In the genomic region with DNA sequence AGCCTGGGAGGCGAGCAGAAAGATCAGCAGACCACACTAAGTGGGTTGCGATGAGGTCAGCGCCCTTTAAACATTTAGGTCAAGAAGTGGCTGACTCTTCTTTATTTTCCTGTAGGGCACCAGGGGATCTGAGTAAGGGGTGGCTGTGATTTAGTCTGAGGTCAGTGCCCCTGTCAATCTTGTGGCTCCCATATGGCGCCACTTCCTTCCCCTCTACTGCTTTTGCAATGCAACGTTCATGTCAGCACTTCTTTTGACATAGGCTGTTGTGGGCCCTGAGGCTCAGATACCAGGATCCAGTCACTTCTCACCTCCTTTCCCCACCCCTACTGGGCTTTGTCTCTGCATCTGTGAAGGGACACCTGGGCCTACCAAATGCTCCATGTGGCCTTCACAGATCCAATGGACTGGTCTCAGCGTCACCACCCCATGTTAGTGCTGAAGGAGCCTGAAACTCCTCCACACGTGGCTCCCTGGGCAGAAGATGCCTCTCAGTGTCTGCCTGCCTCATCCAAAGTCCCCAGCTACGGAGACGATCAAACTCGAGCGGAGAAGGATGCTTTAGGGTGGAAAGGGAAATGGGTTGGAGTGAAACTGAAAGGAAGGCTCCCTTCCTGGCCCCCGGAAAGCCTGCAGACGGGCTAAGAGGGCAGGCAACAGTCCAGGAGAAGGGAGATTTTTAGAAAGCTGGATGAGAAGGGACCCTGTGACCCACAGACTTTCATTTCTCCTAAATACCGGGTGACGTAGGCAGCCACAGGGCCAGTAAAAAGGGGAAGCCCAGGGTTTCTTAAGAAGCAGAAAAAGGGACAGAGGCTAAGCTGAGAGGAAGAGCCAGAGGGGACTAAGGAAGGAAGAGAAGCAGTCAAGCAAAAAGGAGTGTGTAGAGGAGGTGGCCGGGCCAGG, we compare ENCODE assay signal across 9 mouse cellular contexts. TPM values are rescaled to one million over a fixed set of nuclear protein-coding genes. Genes with fewer than 3 reads are reported as not detected.
DNase-seq lines count a peak whose midpoint lies in the region; ATAC-seq and TF ChIP-seq lines count a peak whose summit lies in the region.
"Had no signal": no experiment of that assay in that cellular context is flagged by ENCODE, and none has a peak within 500 bp of the region (broad histone marks: within the 10 kb centered on the region; RNA-seq: fewer than 3 reads in every experiment).

No protein-coding gene starts in this region.

- no peak for TF ChIP-seq CTCF in layer of hippocampus, adult 2 months (conservative IDR thresholded peaks at IDR 0.05)

- no peak overlapping the region for H3K4me3 ChIP-seq in layer of hippocampus, adult 2 months
- no peak overlapping the region for H3K4me3 ChIP-seq in heart, embryonic 13.5 days
- 0 out of 2 replicates have a peak overlapping the region, but pooled peaks have one; percentile 0 for H3K4me3 ChIP-seq in liver, embryonic 12.5 days
- H3K4me3 ChIP-seq in forebrain, embryonic 14.5 days (ENCODE audit: low read depth, low read length): no peak overlapping the region
- H3K4me3 ChIP-seq: limb, embryonic 12.5 days had no signal

- 0 out of 2 replicates have a peak overlapping the region, but pooled peaks have one; percentile 28 for H3K9ac ChIP-seq in heart, embryonic 13.5 days
- H3K9ac ChIP-seq in liver, embryonic 12.5 days: no peak overlapping the region
- no peak overlapping the region for H3K9ac ChIP-seq in forebrain, embryonic 14.5 days (ENCODE audit: low read length)
- H3K9ac ChIP-seq: limb, embryonic 12.5 days had no signal

- WGBS in heart, embryonic 13.5 days: 45% methylated on average over 16 of the region's 16 CpGs
- WGBS in liver, embryonic 12.5 days (ENCODE audit: insufficient replicate concordance): 18% methylated on average over 16 of the region's 16 CpGs
- 82% methylated on average over 16 of the region's 16 CpGs for WGBS in forebrain, embryonic 14.5 days

- H3K4me2 ChIP-seq in heart, embryonic 13.5 days: peak overlapping the region; percentile 40; the same call in 1 of the 2 replicates
- H3K4me2 ChIP-seq in liver, embryonic 12.5 days: peak overlapping the region; percentile 28; the same call in 1 of the 2 replicates
- no peak overlapping the region for H3K4me2 ChIP-seq in forebrain, embryonic 14.5 days (ENCODE audit: low read length)
- H3K4me2 ChIP-seq: limb, embryonic 12.5 days had no signal

- 0 out of 2 replicates have a peak overlapping the region, but pooled peaks have one; percentile 8 for H3K27ac ChIP-seq in layer of hippocampus, adult 2 months
- H3K27ac ChIP-seq in heart, embryonic 13.5 days (replicated peaks): no peak overlapping the region
- no peak overlapping the region for H3K27ac ChIP-seq in liver, embryonic 12.5 days
- H3K27ac ChIP-seq in forebrain, embryonic 14.5 days (ENCODE audit: low read depth, low read length): no peak overlapping the region
- H3K27ac ChIP-seq: limb, embryonic 12.5 days had no signal

- peaks cover 15% of the 10 kb centered on the region for H3K4me1 ChIP-seq in heart, embryonic 13.5 days
- H3K4me1 ChIP-seq in liver, embryonic 12.5 days: peaks cover 4% of the 10 kb centered on the region; the same call in 1 of the 2 replicates
- no peaks in the 10 kb centered on the region for H3K4me1 ChIP-seq in forebrain, embryonic 14.5 days (ENCODE audit: control insufficient read depth, insufficient read depth, low read length)
- H3K4me1 ChIP-seq: limb, embryonic 12.5 days had no signal

- H3K36me3 ChIP-seq in heart, embryonic 13.5 days: no peaks in the 10 kb centered on the region
- no peaks in the 10 kb centered on the region for H3K36me3 ChIP-seq in liver, embryonic 12.5 days
- no peaks in the 10 kb centered on the region for H3K36me3 ChIP-seq in forebrain, embryonic 14.5 days (ENCODE audit: control insufficient read depth, insufficient read depth, low read length)
- H3K36me3 ChIP-seq: limb, embryonic 12.5 days had no signal

- no peaks in the 10 kb centered on the region for H3K9me3 ChIP-seq in heart, embryonic 13.5 days
- H3K9me3 ChIP-seq in liver, embryonic 12.5 days (replicated peaks): no peaks in the 10 kb centered on the region
- no peaks in the 10 kb centered on the region for H3K9me3 ChIP-seq in forebrain, embryonic 14.5 days (replicated peaks; ENCODE audit: control insufficient read depth, low read length)
- H3K9me3 ChIP-seq: limb, embryonic 12.5 days had no signal

- peaks cover 11% of the 10 kb centered on the region; the same call in 1 of the 2 replicates for H3K27me3 ChIP-seq in heart, embryonic 13.5 days (replicated peaks)
- peaks cover 58% of the 10 kb centered on the region for H3K27me3 ChIP-seq in liver, embryonic 12.5 days (replicated peaks)
- no peaks in the 10 kb centered on the region for H3K27me3 ChIP-seq in forebrain, embryonic 14.5 days (replicated peaks; ENCODE audit: control insufficient read depth, insufficient read depth, low read length)

- DNase-seq in layer of hippocampus, adult 2 months (ENCODE audit: low spot score in 2 of 2): no peak
- DNase-seq in layer of hippocampus, adult 8-10 months (ENCODE audit: low spot score in 2 of 2): no peak
- peak; percentile 62 for DNase-seq in retina, postnatal 1 day
- DNase-seq in forebrain, embryonic 14.5 days (ENCODE audit: low spot score): no peak
- no peak for DNase-seq in cerebellum, adult 8-10 months
- no peak for DNase-seq in layer of hippocampus, adult 18-20 months (ENCODE audit: low spot score in 2 of 2)

- no peak for ATAC-seq in heart, embryonic 13.5 days (ENCODE audit: extremely low read depth, insufficient number of reproducible peaks, low FRiP score, low TSS enrichment)
- ATAC-seq in liver, embryonic 12.5 days: no peak
- ATAC-seq in forebrain, embryonic 14.5 days: no peak

RNA-seq across cellular contexts. Expression of gene Slc15a3, which starts 2.4 kb away (rescaled TPM):
- 1 to 10 TPM; 1.3 TPM for total RNA-seq in layer of hippocampus, adult 2 months (2021)
- total RNA-seq in layer of hippocampus, adult 8-10 months (2022): 10 to 100 TPM in 2 of 4 experiments, 1 to 10 TPM in 2; 1.1 to 19.4 (median 6.8) TPM
- 0.29 and 0.39 TPM in 2 replicates for polyA plus RNA-seq in heart, embryonic 13.5 days (2015; fragmentation: Nextera tagmentation; extraction: Ambion mirVana)
- polyA plus RNA-seq in liver, embryonic 12.5 days (2016; fragmentation: Nextera tagmentation; extraction: Ambion mirVana): 1.0 and 1.2 TPM in 2 replicates
- polyA plus RNA-seq in forebrain, embryonic 14.5 days (2014; fragmentation: Nextera tagmentation; extraction: Ambion mirVana): 0.34 and 0.49 TPM in 2 replicates
- 1 to 10 TPM in 1 of 2 experiments, under 1 TPM in 1; 0.89 to 1.4 TPM for total RNA-seq in layer of hippocampus, adult 18-20 months (2021)

RNA-seq across cellular contexts. Expression of gene Cd6, which starts 12.1 kb away (rescaled TPM):
- under 1 TPM in 1 of 2 experiments, not detected in 1; 0.32 TPM for total RNA-seq in layer of hippocampus, adult 2 months (2021)
- total RNA-seq in layer of hippocampus, adult 8-10 months (2022): under 1 TPM in 3 of 4 experiments, not detected in 1; 0.16 to 0.20 (median 0.18) TPM
- 0.09 and 0.14 TPM in 2 replicates for polyA plus RNA-seq in heart, embryonic 13.5 days (2015; fragmentation: Nextera tagmentation; extraction: Ambion mirVana)
- polyA plus RNA-seq in liver, embryonic 12.5 days (2016; fragmentation: Nextera tagmentation; extraction: Ambion mirVana): not detected in 2 replicates
- polyA plus RNA-seq in forebrain, embryonic 14.5 days (2014; fragmentation: Nextera tagmentation; extraction: Ambion mirVana): not detected in 2 replicates
- under 1 TPM in 1 of 2 experiments, not detected in 1; 0.57 TPM for total RNA-seq in layer of hippocampus, adult 18-20 months (2021)
- polyA plus RNA-seq: limb, embryonic 12.5 days had no signal

RNA-seq across cellular contexts. Expression of gene Tmem132a, which starts 27.8 kb away (rescaled TPM):
- 100 to 1,000 TPM; 168 to 171 TPM for total RNA-seq in layer of hippocampus, adult 2 months (2021)
- total RNA-seq in layer of hippocampus, adult 8-10 months (2022): 100 to 1,000 TPM; 132 to 156 (median 148) TPM
- polyA plus RNA-seq in heart, embryonic 13.5 days (2015; fragmentation: Nextera tagmentation; extraction: Ambion mirVana): 51.4 and 52.4 TPM in 2 replicates
- 10.6 TPM in 2 replicates for polyA plus RNA-seq in liver, embryonic 12.5 days (2016; fragmentation: Nextera tagmentation; extraction: Ambion mirVana)
- 106 and 149 TPM in 2 replicates for polyA plus RNA-seq in forebrain, embryonic 14.5 days (2014; fragmentation: Nextera tagmentation; extraction: Ambion mirVana)
- total RNA-seq in layer of hippocampus, adult 18-20 months (2021): 100 to 1,000 TPM; 148 to 178 TPM

RNA-seq across cellular contexts. Expression of gene Tmem109, which starts 39.8 kb away (rescaled TPM):
- 10 to 100 TPM; 46.4 to 54.5 TPM for total RNA-seq in layer of hippocampus, adult 2 months (2021)
- total RNA-seq in layer of hippocampus, adult 8-10 months (2022): 10 to 100 TPM; 48.5 to 57.8 (median 54.0) TPM
- polyA plus RNA-seq in heart, embryonic 13.5 days (2015; fragmentation: Nextera tagmentation; extraction: Ambion mirVana): 84.7 and 87.1 TPM in 2 replicates
- 28.2 and 28.5 TPM in 2 replicates for polyA plus RNA-seq in liver, embryonic 12.5 days (2016; fragmentation: Nextera tagmentation; extraction: Ambion mirVana)
- 42.7 and 47.7 TPM in 2 replicates for polyA plus RNA-seq in forebrain, embryonic 14.5 days (2014; fragmentation: Nextera tagmentation; extraction: Ambion mirVana)
- 10 to 100 TPM; 46.9 to 51.0 TPM for total RNA-seq in layer of hippocampus, adult 18-20 months (2021)

RNA-seq across cellular contexts. Expression of gene Prpf19, which starts 53.1 kb away (rescaled TPM):
- 100 to 1,000 TPM; 196 to 198 TPM for total RNA-seq in layer of hippocampus, adult 2 months (2021)
- 100 to 1,000 TPM; 188 to 216 (median 197) TPM for total RNA-seq in layer of hippocampus, adult 8-10 months (2022)
- 30.3 TPM in 2 replicates for polyA plus RNA-seq in heart, embryonic 13.5 days (2015; fragmentation: Nextera tagmentation; extraction: Ambion mirVana)
- polyA plus RNA-seq in liver, embryonic 12.5 days (2016; fragmentation: Nextera tagmentation; extraction: Ambion mirVana): 24.1 and 25.6 TPM in 2 replicates
- polyA plus RNA-seq in forebrain, embryonic 14.5 days (2014; fragmentation: Nextera tagmentation; extraction: Ambion mirVana): 44.2 and 45.5 TPM in 2 replicates
- 100 to 1,000 TPM; 197 to 217 TPM for total RNA-seq in layer of hippocampus, adult 18-20 months (2021)
